Mouse (Mus musculus) heart, embryonic 14.5 days (tissue): ENCODE results near the gene Id2. TPM values are rescaled to one million over a fixed set of nuclear protein-coding genes. Genes with fewer than 3 reads are reported as not detected.

Experiments
- ATAC-seq: fragments of 200-750 bp; cut with Nextera tagmentation; 2 replicates; pipeline ENCODE4 v1.8.0; 2017; ENCODE audit warnings: low read depth, moderate TSS enrichment; ENCODE audit not compliant: insufficient number of reproducible peaks, insufficient read depth, low FRiP score
- H3K27ac ChIP-seq, 2 experiments: fragments of 200-500 bp in 1 of 2; fragments of 300-500 bp in 1 of 2; sonication (generic) in 1 of 2; replicated peaks in 1 of 2; 2 replicates each; pipeline ENCODE4 v1.5.1; 2012 to 2014; ENCODE audit warnings: low read depth in 2 of 2, low read length in 2 of 2, control low read depth in 1 of 2, mild to moderate bottlenecking in 1 of 2, mixed read lengths in 1 of 2; ENCODE audit not compliant: control insufficient read depth in 1 of 2, insufficient read depth in 1 of 2
- H3K27me3 ChIP-seq: fragments of 300-500 bp; sonication (generic); 2 replicates; pipeline ENCODE4 v1.6.1; 2014; ENCODE audit warnings: mild to moderate bottlenecking, low read length, control low read depth; ENCODE audit not compliant: control insufficient read depth, insufficient read depth
- H3K36me3 ChIP-seq: fragments of 300-500 bp; sonication (generic); 2 replicates; pipeline ENCODE4 v1.6.1; 2014; ENCODE audit warnings: mild to moderate bottlenecking, control low read depth, low read length, mixed read lengths; ENCODE audit not compliant: control insufficient read depth, insufficient read depth
- H3K4me1 ChIP-seq, 2 experiments: fragments of 200-500 bp in 1 of 2; fragments of 300-500 bp in 1 of 2; sonication (generic) in 1 of 2; 2 replicates each; pipeline ENCODE4 v1.6.1; 2012 to 2014; ENCODE audit warnings: low read length in 2 of 2, control low read depth in 1 of 2, mixed read lengths in 1 of 2; ENCODE audit not compliant: control insufficient read depth in 2 of 2, insufficient read depth in 2 of 2
- H3K4me2 ChIP-seq: fragments of 300-500 bp; sonication (generic); 2 replicates; pipeline ENCODE4 v1.6.1; 2014; ENCODE audit warnings: mild to moderate bottlenecking, low read length
- H3K4me3 ChIP-seq, 2 experiments: fragments of 200-500 bp in 1 of 2; fragments of 300-500 bp in 1 of 2; sonication (generic) in 1 of 2; 2 replicates each; pipeline ENCODE4 v1.5.1; 2012 to 2014; ENCODE audit warnings: low read length in 2 of 2, mild to moderate bottlenecking in 2 of 2, control low read depth in 1 of 2, low read depth in 1 of 2, moderate library complexity in 1 of 2; ENCODE audit not compliant: control insufficient read depth in 1 of 2, insufficient read depth in 1 of 2
- H3K9ac ChIP-seq: fragments of 300-500 bp; sonication (generic); 2 replicates; pipeline ENCODE4 v1.6.1; 2014; ENCODE audit warnings: mild to moderate bottlenecking, low read length
- H3K9me3 ChIP-seq: fragments of 300-500 bp; sonication (generic); 2 replicates; pipeline ENCODE4 v1.6.1; 2016; ENCODE audit warnings: low read length, control low read depth; ENCODE audit not compliant: control insufficient read depth
- WGBS: fragments of 180-500 bp; shearing (Covaris S2); extraction: QIAGEN DNeasy Blood & Tissue Kit; methylation state at CpG from one replicate; pipeline ENCODE4 v1.1.7; 2014; 5-methylcytosine and 5-hydroxymethylcytosine counted together
- polyA plus RNA-seq: library from polyadenylated mRNA; unstranded; fragments of >200 nt; fragmentation: Nextera tagmentation; extraction: Ambion mirVana; gene quantifications from 2 replicates; pipeline ENCODE4 v1.2.1, GENCODE M21; 2014

Id2 gene
- polyA plus RNA-seq, 1 experiment from 2014 or later = 295 TPM

GRCm38 (mm10) chr12:25054511-25054910 is 42.4 kb downstream of the Id2 start:
- 65% methylated on average over 7 of the region's 7 CpGs for WGBS
- Histone ChIP-seq H3K4me1 (no peaks in the 10 kb centered on the region; a peak in 1 of 4 replicates), H3K9me3 (no peaks in the 10 kb centered on the region), H3K9ac (no peak overlapping the region), H3K27ac (no peak overlapping the region), H3K36me3 (peaks cover 92% of the 10 kb centered on the region), H3K4me2 (no peak overlapping the region), H3K4me3 (no peak overlapping the region), H3K27me3 (no peaks in the 10 kb centered on the region)
- ATAC-seq = no peak

GRCm38 (mm10) chr12:25049253-25049652 is 47.7 kb downstream of the Id2 start:
- no peak overlapping the region for H3K4me3 ChIP-seq
- no peak overlapping the region for H3K27ac ChIP-seq
- no peak overlapping the region for H3K9ac ChIP-seq
- H3K36me3 ChIP-seq = peaks cover 65% of the 10 kb centered on the region
- no peaks in the 10 kb centered on the region for H3K9me3 ChIP-seq
- H3K4me2 ChIP-seq = no peak overlapping the region
- 70% methylated on average over 5 of the region's 5 CpGs for WGBS
- no peaks in the 10 kb centered on the region for H3K27me3 ChIP-seq
- H3K4me1 ChIP-seq = peaks cover 0 to 3% of the 10 kb centered on the region in 2 experiments; a peak in 1 of 4 replicates
- no peak for ATAC-seq

GRCm38 (mm10) chr12:25044579-25044978 is 52.4 kb downstream of the Id2 start:
- WGBS = 94% methylated on average over 4 of the region's 4 CpGs
- no peak overlapping the region for H3K27ac ChIP-seq
- H3K4me1 ChIP-seq = peaks cover 0 to 3% of the 10 kb centered on the region in 2 experiments; a peak in 1 of 4 replicates
- H3K9me3 ChIP-seq = no peaks in the 10 kb centered on the region
- H3K4me2 ChIP-seq = no peak overlapping the region
- H3K27me3 ChIP-seq = no peaks in the 10 kb centered on the region
- H3K36me3 ChIP-seq = peaks cover 61% of the 10 kb centered on the region
- ATAC-seq = no peak
- H3K4me3 ChIP-seq = no peak overlapping the region
- no peak overlapping the region for H3K9ac ChIP-seq

DNA sequence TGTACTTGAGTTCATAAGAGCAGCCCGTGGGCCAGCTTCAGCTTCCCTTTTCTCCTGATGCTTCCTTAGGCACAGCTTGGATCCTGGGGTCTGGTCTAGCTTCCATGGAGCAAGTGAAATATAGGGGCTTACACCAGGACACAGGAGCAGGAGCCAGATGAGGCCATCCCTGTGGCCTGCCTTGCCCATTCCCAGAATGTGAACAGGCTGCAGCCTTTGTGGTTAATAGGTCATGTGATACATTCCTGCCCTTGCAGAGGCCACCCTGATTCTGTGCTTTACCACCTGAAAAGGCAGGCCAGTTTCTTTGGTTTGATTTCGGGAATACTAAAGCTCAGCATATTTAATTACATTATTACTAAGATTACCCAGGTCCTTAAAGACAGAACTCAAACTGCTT is 52.9 kb downstream of the Id2 start:
- H3K4me1 ChIP-seq = peaks cover 0 to 3% of the 10 kb centered on the region in 2 experiments; a peak in 1 of 4 replicates
- ATAC-seq = no peak
- no peak overlapping the region for H3K9ac ChIP-seq
- H3K36me3 ChIP-seq = peaks cover 65% of the 10 kb centered on the region
- H3K4me2 ChIP-seq = no peak overlapping the region
- H3K27me3 ChIP-seq = no peaks in the 10 kb centered on the region
- no peak overlapping the region for H3K4me3 ChIP-seq
- H3K9me3 ChIP-seq = no peaks in the 10 kb centered on the region
- H3K27ac ChIP-seq = no peak overlapping the region
- 91% methylated on average over 2 of the region's 2 CpGs for WGBS

Other genes with a start within 250 kb of the Id2 start
- gene Kidins220, start 122.2 kb downstream of the Id2 start, polyA plus RNA-seq = 50.1 and 50.9 TPM in 2 replicates